Mouse (Mus musculus) cerebellum, adult 18-20 months (tissue): ENCODE data around the gene Specc1l.

Experiments used
- DNase-seq, 2 experiments: peaks; one replicate each; pipeline ENCODE4 v3.0.0; 2021

Specc1l gene

DNA sequence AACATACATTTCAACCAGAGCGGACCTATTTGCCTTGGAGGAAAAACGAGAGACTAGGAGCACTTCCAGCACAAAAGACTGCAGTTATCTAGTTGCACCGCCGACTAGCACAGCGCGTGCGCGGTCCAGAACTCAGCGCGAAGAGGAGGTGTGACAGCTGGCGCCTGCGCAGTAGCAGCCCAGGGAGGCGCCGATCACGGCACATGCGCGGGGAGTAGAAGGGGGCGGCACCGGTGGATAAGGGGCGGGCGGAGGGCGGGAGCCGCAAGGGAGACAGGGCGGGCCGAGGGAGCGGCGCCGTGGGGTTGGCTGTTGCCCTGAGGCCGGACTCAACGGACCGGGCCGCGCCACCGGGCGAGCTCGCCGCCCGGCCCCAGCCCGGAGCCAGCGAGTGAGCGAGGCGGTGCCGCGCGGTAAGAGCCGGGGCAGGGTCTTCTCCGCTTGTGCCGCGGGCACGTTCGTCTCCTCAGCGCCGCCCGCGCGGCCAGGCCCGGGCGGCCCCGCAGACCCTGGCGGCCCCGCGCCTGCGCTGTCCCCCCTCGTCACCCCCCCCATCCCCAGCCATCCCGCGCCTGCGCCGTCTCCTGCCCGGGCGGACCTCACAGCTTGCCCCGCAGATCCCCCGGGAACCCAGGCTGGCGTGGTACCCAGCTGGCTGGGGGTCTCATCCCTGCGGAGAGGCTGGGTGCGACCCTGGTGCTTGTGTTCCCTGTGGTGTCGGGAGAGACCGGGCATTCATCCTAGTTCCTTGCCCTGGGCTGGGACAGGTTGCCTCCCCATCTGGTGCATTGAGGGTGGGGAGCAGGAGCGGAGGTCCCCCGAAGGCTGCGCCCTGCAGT, at the start of gene Specc1l:
Gene Specc1l (plus strand): TSS at position 267 of the 839 bp plus-strand sequence.
- DNase-seq = peak; percentile 97

DNA sequence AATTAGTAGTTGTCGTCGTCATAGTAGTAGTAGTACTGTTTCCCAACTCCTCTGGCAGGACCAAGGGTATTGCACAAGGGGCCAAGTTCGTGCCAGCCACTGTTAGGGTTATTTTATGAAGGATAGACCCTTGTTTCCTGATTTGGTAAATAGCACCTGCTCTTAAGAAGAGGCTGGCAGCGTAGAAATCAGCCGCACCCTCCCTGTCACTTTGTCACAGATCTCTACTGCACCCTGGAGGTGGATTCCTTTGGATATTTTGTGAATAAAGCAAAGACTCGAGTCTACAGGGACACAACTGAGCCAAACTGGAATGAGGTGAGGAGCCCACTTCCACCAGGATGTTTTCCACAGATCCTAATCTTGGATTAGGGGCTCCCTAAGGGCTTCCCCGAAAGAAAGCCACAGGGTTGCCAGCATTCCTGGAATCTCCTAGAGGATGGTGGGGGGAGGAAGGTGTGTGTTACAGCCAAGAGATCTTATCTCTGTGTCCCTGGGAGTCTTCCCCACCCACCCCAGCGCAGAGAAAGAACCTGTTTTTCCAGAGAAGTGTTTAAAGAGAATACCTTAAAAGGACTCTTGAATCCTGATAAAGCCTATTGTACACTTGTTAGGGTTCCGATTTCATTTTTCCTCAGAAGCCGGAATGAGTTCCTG, 45.9 kb upstream of the Specc1l start:
- no peak for DNase-seq

DNA sequence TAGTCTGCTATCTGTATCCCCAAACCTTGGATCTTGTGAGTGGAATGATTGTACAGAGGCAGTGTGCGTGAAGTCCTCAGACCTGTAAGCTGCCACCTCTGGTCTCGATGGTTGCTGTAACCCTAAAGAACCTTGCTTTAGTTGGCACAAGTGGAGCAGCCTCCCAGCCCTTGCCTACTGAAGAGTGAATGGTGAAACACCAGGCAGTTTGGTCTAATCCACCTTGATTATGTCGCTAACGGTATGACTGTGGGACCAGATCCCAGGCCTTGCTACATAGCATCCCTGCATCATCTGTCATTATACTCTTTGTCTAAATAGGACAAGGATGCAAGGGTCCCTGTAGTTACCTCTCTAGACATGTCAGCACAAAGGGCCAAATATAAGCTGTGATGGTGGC, 45.3 kb upstream of the Specc1l start:
- DNase-seq = no peak

DNA sequence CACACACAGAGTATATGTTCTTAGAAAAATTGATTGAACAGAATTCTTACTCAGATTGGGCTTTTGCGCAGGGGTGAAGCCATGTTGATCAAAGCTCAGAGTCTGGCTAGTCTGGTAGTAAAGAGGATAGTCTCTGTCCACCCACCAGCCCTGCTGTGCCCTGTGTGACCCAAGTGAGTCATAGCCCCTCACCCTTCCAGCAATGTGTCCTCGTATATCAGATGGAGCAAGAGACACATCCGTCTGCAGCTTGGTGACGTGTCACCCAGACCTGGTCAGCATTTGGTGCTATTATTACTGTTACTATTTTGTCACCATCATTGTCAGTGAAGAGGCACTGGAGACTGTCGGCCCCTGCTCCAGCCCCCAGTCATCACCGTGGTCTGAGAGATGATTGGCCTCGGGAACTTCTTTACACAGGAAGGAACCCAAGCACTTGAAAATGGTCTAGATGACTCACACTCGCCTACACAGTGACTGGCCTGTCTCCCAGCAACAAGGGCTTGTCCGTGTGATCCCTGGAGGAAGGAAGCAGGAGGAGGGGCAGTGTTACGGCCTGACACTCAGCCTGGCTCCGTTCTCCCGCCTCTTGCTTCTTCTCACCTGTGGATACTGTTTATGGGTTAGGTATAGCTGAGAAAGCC, 41.5 kb upstream of the Specc1l start:
- DNase-seq = no peak

DNA sequence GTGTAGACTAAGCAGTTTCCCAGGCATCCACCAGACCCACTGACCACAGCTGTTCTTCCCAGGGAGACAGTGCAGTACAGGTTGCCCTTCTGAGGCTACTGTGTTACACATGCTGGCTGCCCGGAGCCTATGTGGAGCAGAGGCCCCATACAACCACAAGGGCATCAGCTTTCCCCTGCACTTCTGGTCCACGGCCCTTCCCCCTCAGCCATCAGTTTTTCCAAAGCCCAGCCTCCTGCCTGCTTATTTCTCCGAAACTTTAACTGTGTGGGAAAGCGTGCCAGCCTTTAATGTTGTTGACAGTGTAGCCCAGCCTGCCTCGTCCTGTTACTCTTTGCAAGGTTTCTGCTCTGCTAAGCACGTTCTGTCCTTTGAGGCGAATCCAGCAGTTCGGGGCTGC, 38.8 kb upstream of the Specc1l start:
- no peak for DNase-seq

DNA sequence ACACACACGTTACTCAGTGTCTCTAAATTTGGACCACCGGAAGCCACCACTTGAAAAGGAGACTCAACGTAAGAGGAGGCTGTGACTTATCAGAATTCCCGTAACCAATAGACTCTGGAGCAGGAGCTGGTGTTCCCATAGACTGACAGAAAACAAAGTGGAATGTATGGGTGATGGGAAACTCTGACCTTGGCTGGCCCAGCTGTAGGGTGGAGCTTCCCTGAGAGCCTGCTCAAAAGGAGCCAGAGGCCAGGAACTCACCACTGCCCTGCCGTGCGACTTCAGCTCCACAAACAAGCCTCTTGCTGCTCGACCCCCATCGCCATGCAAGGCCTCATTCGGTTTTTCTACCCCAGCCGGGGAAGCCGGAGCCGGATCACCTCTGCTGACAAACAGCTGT, 38.2 kb upstream of the Specc1l start:
- no peak for DNase-seq

DNA sequence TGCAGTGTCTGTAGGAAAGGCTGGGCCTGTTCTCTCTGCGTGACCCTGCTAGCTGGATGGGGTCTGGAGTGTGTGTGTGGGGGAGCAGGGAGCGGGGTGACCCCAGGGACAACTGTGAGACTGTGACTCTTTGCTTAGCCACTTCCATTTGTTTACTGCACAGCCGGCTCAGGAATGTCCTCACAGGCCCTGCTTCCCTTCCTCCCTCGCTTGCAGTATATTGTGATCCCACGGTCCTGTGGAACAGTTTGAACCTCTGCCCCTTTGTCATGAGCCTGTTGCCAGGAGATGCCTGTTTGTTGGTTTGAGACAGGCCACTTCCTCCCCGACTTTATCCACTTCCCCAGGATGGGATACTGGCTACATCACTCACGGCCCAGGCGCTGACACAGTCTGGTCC, 35.4 kb upstream of the Specc1l start:
- no peak for DNase-seq

DNA sequence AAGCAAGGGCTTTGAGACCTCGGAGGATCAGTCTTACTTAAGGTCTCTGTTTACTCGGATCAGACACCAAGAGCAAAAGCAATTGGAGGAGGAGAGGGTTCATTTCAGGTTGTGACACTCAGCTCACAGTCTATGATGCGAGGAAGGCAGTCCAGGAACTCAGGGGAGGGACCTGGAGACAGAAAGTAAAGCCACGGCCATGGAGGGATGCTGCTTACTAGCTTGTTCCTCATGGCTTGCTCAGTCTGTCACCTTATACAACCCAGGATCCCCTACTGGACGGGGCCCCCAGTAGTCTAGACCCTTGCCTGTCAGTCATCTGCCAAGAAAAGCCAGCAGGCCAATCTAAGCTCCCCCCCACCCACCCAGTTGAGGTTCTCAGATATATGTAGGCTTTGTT, 33.0 kb upstream of the Specc1l start:
- DNase-seq = no peak

DNA sequence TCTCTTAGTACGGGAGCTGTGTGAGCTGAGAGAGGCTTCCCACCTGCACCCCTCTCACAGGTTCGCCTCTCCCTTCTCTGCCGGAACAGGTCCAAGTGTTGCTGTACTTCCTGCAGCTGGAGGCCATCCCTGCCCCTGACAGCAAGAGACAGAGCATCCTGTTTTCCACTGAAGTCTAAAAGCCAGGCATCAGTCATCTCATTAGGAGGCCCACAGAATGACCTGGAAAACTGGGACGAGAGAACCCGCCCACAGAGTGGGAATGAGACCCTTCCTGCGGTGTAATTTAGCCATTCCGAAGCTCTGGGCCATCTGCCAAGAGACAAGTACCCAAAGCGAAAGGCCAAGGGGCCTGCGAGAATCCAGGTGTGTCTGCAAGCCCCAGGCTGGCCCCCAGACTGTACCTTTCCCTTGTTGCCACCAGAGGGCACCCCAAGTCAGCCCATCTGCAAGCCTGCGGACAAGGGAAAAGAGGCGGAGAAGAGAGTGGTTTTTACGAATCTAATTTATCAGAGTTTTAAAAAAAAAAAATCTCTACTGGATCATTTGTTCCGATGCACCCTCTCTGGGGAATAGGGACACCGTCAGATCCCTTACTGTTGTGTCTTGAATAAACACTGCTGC, 29.6 kb upstream of the Specc1l start:
- peak; percentile 77 to 87 for DNase-seq

DNA sequence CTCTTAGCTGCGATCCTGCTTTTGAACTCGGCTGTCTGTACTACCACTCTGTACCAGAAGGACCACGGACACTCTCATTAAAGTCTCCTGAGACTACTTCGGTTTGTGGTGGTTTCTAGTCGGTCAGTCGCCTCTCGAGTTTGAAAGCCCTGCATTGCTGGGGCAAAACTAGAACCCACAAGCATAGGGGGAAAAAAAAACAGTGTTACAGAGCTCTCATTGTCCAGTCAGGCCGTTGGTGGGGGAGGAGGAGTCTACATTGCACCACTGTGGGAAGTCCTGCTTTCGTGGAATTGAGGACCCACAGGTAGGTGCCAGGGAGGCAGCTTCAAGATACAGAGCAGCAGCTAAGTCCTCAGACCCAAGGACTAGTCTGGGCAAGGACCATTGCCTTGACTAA, 27.0 kb upstream of the Specc1l start:
- no peak for DNase-seq

DNA sequence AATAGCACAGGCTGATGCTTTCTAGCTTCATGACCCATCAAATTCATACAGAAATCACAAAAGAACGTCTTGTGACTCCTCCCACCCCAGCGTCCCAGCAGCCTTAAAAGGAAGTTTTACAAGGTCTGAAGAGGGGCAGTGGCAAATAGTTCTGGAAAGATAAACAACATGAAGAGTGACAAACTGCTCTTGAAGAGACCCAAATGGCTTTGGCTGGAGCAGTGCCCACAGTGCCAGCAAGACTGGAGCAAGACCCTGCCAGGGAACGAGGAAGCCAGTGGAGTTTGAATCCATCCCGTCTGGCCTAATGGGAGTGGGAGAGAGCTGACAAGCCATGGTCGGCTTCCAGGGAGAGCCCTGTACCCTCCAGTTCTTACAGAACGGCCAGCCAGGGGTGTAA, 25.3 kb upstream of the Specc1l start:
- no peak for DNase-seq

DNA sequence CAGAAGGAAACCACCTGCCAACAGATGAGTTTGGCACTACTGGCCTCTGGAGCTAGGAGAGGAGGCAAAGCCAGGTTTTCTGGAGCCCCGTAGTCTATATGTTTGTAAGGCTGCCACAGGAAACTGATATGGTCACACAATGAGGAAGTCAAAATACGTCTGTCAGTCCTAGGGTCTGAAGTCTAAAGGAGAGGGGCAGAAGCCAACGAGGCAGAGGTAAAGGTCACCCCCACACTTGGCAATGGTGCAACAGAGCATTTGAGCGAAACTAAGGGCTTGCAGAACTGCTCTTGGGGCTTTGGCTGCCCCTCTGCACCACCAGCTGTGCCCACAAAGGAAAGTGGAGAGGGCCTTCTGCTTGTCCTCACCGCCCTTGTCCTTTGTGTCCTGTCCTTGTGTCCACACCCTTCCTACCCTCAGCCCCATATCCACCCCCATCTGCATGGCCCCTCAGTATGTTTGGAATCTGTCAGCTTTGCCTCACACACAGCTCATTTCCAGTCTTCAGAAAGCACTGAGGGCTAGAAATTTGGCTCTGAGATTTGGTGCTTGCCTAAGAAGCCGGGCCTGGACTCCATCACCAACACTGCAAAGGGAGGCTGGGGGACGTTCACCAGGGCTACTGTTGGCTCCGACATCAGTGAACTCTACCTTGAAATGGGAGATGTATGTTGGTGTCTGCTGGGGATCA, 24.4 kb upstream of the Specc1l start:
- DNase-seq = no peak

DNA sequence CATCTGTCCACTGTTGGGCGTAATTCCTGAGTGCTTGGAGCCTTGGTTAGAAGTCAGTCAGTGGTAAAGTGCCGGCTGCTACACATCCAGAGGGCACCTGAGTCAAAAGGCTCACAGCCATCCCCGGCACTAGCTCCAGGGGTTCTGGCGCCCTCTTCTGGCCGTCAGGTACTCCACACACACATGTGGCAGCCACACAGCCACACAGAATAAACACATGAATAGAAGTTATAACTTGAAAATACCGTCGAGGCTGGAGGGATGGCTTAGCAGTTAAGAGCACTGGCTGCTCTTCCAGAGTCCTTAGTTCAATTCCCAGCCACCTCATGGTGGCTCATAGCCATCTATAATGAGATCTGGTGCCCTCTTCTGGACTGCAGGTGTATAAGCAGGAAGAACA, 20.2 kb upstream of the Specc1l start:
- DNase-seq = no peak

DNA sequence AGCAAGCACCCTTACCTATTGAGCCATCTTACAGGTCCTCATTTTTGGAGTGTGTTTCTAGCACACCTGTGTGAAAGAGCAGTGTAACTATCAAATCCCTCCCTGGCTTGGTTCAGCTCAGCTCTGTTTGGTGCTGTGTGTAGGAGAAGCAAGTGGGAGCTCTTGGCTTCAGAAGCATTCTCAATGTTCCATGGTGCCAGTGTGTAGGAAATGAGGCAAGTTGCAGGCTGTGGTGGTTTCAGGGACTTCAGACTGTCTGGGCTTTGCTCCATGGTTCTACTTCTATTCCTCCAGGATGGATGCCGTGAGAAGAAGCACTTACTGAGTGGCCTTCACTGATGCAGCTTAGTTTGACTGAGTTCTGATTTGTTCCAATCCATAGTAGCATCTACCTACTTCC, 14.1 kb upstream of the Specc1l start:
- DNase-seq = no peak

DNA sequence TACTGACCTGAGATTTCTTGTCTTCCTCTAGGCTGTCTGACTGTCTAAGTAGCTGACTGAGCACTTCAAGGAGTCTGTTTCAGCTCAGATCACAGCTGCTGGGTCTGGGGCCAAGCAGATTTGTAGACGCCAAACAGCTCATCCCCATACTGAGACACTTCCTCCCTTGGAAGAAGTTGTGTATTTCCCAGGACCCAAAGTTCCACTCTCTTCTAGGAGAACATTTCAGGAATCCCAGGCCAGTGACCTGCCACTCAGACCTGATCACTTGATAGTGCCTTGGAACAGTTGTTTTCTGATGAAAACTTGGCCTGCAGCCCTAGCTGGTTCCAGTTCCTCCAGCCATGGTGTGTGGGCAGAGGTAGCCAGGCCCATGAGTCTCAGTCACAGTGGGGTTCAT, 11.1 kb upstream of the Specc1l start:
- no peak for DNase-seq

DNA sequence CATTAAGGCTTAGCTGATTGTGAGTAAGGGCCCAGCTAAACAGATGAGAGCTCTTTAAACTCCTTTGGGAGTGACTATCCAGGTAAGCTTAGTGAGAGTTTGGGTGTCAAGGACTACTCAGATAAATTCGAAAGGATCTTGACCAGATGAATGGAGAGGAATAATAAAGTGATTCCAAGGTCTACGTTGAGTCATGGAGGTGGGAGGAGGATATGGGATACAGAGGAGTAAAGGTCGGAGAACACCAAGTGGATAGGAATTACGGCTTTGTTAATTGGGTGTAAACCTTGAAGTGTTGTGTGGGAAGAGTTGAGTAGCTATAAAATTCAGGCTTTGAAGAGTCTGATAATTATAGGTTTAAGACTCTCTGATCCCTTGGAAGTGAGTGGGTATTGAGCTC, 5.7 kb upstream of the Specc1l start:
- no peak for DNase-seq

DNA sequence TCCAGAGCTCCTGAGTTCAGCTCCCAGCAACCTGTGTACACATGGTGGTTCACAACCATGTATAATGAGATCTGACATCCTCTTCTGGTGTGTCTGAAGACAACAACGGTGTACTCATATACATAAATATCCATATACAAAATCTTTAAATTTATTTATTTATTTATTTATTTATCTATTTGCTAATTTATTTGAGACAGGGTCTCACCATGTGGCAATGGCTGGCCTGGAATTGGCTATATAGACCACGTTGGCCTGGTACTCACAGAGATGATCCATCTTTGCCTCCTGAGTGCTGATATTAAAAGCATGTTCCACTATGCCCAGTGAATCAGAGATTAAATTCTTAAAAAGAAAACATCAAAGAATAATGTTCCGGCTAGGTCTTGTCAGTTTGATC, 1.0 kb upstream of the Specc1l start:
- no peak for DNase-seq

DNA sequence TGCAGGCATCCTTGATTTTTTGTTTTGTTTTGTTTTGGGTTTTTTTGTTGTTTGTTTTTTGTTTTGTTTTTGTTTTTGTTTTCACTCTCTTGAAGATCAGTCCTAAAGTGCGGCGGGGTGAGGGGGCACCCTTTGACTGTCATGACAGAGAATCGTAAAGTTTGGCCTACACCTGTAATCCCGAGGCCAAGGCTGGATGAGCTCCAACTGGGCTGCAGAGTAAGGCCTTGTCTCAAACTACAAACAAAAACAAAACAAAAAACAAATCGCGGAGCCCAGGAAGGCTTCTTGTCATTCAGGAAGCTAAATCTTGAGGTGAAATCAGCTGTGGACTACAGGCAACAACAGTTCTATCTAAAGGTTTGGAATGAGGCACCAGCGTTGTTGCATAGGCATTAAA, 1.1 kb downstream of the Specc1l start:
- peak; percentile 61 to 69 for DNase-seq

DNA sequence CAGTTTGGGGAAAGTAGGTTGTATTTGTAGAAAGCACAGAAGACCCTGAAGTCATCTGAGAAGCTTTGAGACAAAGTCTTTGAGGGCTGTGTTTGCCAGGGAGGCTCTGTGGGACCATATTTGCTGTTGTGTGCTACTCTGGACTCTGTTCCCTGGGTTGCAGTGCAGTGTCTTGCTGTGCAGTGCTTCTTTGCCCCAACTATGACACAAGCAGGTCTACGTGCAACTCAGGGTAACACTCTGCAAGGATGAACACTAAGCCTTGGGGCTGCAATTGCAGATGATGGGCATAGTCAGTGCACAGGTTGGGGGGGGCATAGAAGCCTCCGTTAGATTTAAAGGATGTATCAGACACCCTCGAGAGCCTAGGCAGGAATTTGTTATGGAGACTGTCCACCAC, 8.8 kb downstream of the Specc1l start:
- DNase-seq = no peak

DNA sequence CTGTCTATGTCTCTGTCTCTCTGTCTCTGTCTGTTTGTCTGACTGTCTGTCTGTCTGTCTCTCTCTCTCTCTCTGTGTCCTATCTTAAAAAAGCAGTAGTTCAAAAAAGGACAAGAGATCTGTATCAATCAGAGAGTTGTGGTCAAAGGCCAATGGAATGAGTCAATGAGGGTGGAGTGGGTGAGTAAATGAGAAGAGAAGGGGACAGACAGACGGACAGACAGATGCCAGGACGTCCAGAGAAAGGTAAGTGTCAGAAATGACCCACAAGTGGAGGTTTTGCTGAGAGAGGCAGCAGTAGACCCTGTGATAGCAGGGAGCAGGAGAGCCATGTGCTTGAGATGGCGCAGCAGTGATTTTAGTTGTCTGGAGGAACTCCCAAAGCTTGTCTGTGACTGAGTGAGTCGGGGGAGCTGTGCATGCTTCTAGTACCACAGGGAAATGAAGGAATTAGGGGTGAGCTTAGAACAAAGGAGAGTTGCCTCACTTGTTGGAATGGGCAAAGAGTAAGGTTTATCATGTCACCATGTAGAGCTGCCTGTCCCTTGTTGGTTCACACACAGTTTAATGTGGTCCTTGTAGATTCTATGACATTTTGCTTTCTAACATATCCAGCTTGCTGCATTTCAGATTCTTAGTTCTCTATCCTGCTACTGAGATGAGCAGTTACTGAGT, 10.2 kb downstream of the Specc1l start:
- DNase-seq = no peak

DNA sequence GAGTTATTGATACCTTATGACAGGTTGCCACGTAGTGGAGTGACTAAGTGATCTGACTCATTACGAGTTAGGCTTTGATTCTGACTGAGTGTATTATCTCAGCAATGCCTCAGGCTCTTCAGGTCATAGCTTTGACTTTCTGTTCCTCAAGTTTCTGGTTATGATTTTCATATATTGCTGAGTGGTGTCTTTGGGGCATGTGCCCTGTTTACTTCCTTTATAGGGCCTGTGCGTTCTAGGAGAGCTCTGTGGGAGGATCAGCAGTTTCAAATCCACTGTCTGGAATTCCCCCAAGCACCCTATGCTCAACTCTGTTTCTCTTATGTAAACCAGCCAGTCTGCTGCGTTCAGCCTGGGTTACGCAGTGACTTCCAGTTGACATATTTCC, 10.7 kb downstream of the Specc1l start:
- DNase-seq = no peak

DNA sequence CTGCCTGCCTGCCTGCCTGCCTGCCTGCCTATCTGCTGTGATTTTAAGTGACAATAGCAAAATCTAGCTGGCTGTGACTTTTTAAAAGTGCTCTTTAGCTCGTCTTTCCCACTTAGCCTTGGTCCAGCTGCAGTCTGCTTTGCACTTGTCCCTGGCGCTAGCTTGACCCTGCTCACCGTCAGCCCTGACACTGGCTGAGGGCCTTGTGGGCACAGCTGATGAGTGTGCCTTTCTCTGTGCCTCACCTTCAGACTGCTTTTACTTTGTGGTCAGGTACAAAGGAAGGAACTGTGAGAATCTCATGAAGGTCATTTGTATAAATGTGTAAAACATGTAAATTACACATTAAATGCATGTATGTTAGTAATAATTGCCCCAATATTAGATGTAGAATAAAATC, 12.3 kb downstream of the Specc1l start:
- no peak for DNase-seq

DNA sequence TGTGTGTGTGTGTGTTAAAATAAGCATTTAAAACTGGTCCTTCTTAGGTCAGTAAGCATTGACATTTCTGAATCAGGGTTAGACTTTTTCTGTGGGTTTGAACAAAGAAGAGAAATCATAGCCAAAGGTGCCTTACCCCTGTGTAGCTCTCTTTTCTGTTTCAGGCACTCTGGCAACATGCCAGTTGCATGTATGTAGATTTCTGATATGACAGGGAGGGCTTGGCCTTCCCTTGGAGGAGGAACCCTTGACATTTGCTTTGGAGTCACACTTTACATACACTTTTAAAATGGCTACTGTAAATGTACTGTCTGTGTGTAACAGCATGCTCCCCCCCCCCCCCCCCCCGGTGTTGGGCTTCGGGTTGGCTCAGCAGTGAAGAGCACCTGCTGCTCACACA, 12.8 kb downstream of the Specc1l start:
- DNase-seq = no peak
